Mouse (Mus musculus): ENCODE results near the gene Reln. TPM values are rescaled to one million over a fixed set of nuclear protein-coding genes. Genes with fewer than 3 reads are reported as not detected.
A peak's percentile ranks its signal among the peaks of the same experiment; 100 is the strongest.

Gene Reln
- 2.5 and 3.4 TPM in 2 replicates for total RNA-seq (2021)
- long read RNA-seq, partial matches to known transcripts = 3 of 4 reads
- long read RNA-seq, other reads (novel, unspliced or antisense) = 1 of 4 reads

DNA sequence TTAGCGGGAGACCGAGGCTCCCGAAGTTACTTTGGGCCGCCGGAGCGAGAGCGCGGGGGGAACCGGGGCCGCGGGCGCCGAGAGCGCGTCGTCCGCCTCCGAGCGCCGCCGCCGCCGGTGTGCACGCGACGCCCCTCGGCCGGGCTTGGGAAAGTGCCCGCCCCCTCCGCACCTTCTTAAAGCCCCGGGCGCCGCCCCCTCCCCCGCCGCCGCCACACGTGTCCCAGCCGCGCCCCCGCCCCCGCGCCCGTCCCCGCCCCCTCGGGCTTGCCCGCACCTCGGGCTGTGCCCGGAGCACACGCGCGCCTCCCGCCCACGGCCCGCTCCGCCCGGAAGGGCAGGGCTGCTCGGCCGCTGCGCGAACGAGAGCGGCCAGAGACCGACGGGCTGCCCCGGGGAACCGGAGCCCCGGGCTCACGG lies at the start of gene Reln:
Gene Reln, minus strand, starts transcription at position 147 of the 420 bp plus-strand sequence.
- DNase-seq = peak; percentile 34

DNA sequence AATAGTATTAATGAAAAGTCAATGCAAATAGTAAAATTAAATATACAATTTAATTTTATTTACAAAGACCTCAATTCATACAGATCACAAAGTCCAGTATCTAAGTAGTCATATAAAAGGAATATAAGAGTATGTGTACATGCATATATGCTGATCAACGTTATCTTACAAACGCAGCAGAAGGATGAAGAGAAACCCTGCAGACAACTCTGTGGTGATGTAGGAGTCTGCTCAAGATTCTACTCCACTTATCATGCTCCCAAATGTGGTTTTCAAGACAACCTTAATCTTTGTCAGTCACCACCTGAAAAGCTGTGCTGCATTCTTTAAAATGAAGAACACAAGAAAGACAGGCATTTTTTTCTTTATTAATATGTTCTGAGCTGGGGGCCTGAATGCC lies 44.0 kb upstream of the Reln start:
- DNase-seq = no peak

GRCm38 (mm10) chr5:22360510-22360909 lies 16.0 kb upstream of the Reln start:
- DNase-seq = no peak

- no peak for DNase-seq
Measured at GRCm38 (mm10) chr5:22348412-22348811, 3.9 kb upstream of the Reln start.

- no peak for DNase-seq
Measured at GRCm38 (mm10) chr5:22347732-22348131, 3.2 kb upstream of the Reln start.

GRCm38 (mm10) chr5:22345894-22346635 lies 1.6 kb upstream of the Reln start:
- no peak for DNase-seq

DNA sequence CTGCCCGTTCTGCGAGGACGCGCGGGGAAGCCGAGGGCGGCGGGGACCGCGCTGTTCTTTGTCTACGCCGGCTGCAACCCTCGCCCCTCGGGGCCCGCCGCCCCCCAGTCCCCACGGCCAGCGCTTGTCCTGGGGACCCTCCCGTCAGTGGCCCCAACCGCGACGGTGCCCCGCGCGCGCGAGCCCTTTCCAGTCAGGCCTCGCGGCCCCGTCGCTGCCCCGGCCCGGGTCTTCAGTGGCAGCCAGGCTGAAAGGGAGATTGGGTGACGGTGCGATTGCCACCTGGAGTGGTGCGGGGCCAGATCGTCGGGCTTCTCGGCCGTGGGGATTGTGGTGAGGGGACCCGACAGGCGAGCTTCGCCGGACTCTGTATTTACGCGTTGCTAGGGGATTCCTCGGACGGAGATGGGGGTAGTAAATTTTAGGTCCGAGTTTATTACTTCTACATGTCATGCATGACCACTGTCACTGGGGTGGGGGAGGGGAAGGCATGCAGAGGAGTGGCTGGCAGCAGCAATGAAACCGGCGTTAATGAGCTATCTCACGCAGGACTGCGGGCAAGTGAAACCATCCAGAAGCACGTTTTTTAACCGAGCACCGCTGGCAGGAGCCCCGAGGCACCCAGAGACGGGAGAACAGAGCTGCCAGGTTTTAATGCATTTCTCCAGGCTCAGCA lies 612 bp upstream of the Reln start:
- DNase-seq = peak; percentile 16

- DNase-seq = peak; percentile 33
Measured at GRCm38 (mm10) chr5:22343843-22344555, 503 bp downstream of the Reln start.

- no peak for DNase-seq
Measured at GRCm38 (mm10) chr5:22343536-22343842, 1.0 kb downstream of the Reln start.

GRCm38 (mm10) chr5:22342461-22342860 lies 2.0 kb downstream of the Reln start:
- DNase-seq = no peak

- no peak for DNase-seq
Measured at GRCm38 (mm10) chr5:22340991-22341390, 3.5 kb downstream of the Reln start.

GRCm38 (mm10) chr5:22335408-22335807 lies 9.1 kb downstream of the Reln start:
- no peak for DNase-seq

GRCm38 (mm10) chr5:22330802-22331201 lies 13.7 kb downstream of the Reln start:
- peak; percentile 5 for DNase-seq

DNA sequence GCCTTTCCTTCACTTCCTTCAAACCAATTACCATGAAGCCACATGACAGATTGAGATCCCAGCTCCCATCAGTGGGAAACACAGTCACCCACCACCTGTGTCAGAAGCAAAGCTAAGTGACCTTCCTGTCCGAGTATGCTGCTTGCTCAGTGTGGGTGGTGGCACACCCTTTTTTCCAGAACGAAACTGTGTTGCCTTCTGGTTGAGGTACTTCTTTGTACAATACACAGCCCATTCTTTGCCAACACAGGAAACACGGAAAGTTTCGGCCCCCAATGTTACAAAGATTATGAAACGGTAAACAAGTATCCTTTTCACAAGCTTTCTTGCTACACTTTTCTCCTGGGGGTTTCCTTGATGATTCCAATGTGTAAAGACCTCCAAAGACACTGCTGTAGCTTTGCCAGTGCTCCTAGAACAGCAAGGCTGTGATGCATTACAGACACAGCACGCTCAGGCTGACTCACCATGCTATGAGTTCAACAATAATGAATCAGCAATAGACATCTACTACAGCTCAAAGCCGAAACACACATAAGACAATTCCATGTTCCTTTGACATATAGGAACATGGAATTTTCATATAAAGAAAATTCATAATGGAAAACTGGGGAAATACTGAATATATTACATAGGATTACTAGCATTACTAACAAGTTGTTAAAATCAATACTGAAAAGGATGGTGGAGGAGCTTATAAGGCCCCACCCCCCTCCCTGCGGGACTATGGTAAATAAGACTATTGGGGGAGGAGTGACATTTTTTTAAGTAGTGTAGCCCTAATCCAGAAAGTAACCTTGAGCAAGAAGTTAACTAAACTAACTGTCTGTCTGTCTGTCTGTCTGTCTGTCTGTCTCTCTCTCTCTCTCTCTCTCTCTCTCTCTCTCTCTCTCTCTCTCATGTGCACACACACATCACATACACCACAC lies 15.8 kb downstream of the Reln start:
- DNase-seq = no peak

- DNase-seq = peak; percentile 37
Measured at GRCm38 (mm10) chr5:22327170-22327569, 17.3 kb downstream of the Reln start.

DNA sequence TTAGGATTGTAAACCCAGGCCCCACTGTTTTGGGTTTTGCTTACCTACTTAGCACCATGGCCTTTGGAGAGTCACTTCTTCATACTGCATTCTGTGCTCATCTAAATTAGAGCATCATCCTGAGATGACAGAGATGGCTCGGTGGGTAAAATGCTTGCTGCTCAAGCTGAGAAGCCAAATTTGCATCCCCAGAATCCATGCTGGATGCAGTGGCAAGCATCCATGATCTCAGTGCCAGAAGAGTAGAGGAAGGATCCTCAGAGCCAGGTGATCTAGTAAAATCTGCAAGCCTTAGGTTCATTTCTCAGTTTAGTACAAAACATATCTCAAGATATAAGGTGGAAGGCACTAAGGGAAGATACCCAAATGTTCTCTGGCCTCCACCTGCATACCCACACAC lies 20.7 kb downstream of the Reln start:
- no peak for DNase-seq

- no peak for DNase-seq
Measured at GRCm38 (mm10) chr5:22317807-22318206, 26.7 kb downstream of the Reln start.

- no peak for DNase-seq
Measured at GRCm38 (mm10) chr5:22316471-22316870, 28.0 kb downstream of the Reln start.

DNA sequence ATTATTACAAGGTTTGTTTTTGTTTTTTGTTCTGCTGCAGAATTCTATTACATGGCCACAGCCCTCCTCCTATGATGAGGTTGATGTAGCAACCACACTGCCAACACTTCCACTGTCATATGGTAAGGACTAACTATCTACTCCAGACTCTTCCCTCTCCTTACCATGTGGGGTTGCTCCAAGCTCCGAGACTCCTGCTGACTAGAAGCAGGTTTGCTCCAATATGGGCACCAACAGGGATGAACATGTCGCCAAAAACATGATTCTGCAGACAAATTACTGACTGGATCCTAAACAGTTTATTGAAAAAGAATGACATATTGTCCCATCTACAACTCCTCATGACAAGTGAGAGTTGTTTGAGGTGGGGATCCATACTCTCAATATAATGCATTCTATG lies 28.5 kb downstream of the Reln start:
- no peak for DNase-seq

GRCm38 (mm10) chr5:22312995-22313394 lies 31.5 kb downstream of the Reln start:
- no peak for DNase-seq

- no peak for DNase-seq
Measured at GRCm38 (mm10) chr5:22311046-22311445, 33.5 kb downstream of the Reln start.

DNA sequence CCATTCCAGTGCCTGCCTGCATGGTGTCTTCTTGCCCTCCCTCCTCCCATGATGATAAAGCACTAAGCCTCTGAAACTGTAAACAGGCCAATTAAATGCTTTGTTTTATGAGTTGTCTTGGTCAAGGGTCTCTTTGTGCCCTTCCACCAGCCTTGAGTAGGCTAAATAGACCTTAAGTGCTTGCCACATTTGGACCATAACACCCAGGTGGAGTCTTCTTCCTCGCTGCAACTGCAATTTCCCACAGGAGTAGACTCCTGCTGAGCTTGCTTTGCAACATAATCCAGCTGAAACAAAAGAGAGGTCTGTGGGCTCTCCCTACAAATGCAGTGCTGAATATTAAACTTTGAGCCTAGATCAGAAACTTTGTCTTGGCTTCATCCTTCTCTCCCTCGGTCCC lies 35.5 kb downstream of the Reln start:
- DNase-seq = no peak
